8 mouse cellular contexts compared by ENCODE assay signal in the genomic region with DNA sequence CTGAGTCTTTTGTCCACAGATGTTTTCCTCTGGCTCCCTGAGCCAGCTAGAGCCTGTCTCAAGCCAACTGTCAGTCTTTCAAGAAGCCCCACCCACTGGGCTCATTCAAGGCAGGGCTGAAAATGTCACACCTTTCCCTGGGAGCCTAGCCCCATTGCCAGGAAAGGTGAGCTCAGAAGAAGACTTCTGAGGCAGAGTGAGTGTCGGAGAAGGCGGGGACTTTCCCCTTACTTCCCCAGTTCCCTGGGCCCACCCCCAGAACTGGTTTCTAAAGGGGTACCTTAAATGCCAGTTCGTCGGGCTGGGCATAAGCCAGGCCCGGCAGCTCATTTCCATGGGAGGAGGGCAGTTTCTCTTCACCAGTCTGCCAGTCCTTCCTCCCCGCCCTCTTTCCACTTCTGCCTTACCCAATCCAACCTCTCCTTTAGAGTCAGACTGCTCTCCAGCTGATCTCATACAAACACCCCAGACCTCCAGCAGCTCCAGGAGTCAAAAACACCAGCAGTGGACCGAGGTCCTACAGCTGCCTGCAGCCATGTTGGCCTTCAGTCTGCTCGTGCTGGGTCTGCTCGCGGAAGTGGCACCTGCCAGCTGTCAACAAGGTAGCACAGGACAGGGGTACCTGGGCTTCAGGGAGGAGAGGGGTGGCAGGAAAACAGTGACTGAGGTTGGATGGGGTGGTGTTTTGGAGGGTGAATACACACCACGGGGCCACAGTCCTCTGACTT. TPM values are rescaled to one million over a fixed set of nuclear protein-coding genes. Genes with fewer than 3 reads are reported as not detected.
DNase-seq lines count a peak whose midpoint lies in the region; ATAC-seq lines count a peak whose summit lies in the region.

TSS of gene Pdzk1ip1 (plus strand) at position 98 of the 728 bp plus-strand sequence.

- H3K27me3 ChIP-seq in heart, embryonic 14.5 days (ENCODE audit: control insufficient read depth, insufficient read depth, low read length): peaks cover 38% of the 10 kb centered on the region

- H3K4me3 ChIP-seq in heart, embryonic 14.5 days (ENCODE audit: control insufficient read depth in 1 of 2, insufficient read depth in 1 of 2, low read depth in 1 of 2, low read length in 2 of 2): 0 out of 4 replicates have a peak within 1 kb of the TSS, but pooled peaks of 1 of the 2 experiments have one; percentile 14

- WGBS in heart, embryonic 14.5 days: 17% methylated on average over 11 of the region's 11 CpGs

- no peak for ATAC-seq in heart, embryonic 14.5 days (ENCODE audit: insufficient number of reproducible peaks, insufficient read depth, low FRiP score, low read depth)
- ATAC-seq in common myeloid progenitor, adult 5-6 weeks (replicated peaks; ENCODE audit: low read depth, poor library complexity, severe bottlenecking): peak; percentile 82

- no peaks in the 10 kb centered on the region for H3K9me3 ChIP-seq in heart, embryonic 14.5 days (ENCODE audit: control insufficient read depth, low read length)

- no peak for DNase-seq in heart, adult 18-20 months
- DNase-seq in kidney, postnatal 10 days: peak; percentile 76
- DNase-seq in lung, postnatal 36 days: peak; percentile 78
- no peak for DNase-seq in layer of hippocampus, postnatal 10 days (ENCODE audit: low spot score in 2 of 2)
- DNase-seq in left cerebral cortex, postnatal 10 days (ENCODE audit: extremely low spot score in 1 of 2, low spot score in 2 of 2): no peak
- no peak for DNase-seq in adrenal gland, adult 2 months

- intact Hi-C loops in left cerebral cortex, postnatal 10 days (cut with DNase I): loop anchor here (5.0 kb wide), 1 partner anchor 41 kb away; no protein-coding TSS in a partner anchor

- H3K9ac ChIP-seq in heart, embryonic 14.5 days (ENCODE audit: low read length): peak within 1 kb of the TSS; percentile 13; the same call in 1 of the 2 replicates

- H3K4me2 ChIP-seq in heart, embryonic 14.5 days (ENCODE audit: low read length): peak within 1 kb of the TSS; percentile 53

- no peaks in the 10 kb centered on the region for H3K36me3 ChIP-seq in heart, embryonic 14.5 days (ENCODE audit: control insufficient read depth, insufficient read depth, low read length)

- no peaks in the 10 kb centered on the region; a peak in 1 of 4 replicates for H3K4me1 ChIP-seq in heart, embryonic 14.5 days (ENCODE audit: control insufficient read depth in 2 of 2, insufficient read depth in 2 of 2, low read length in 2 of 2)

- no peak within 1 kb of the TSS for H3K27ac ChIP-seq in heart, embryonic 14.5 days (replicated peaks in 1 of 2; ENCODE audit: control insufficient read depth in 1 of 2, insufficient read depth in 1 of 2, low read depth in 2 of 2, low read length in 2 of 2)

RNA-seq across cellular contexts. Expression of gene Pdzk1ip1, which starts in this region (rescaled TPM):
- 1.9 and 4.1 TPM in 2 replicates for polyA plus RNA-seq in heart, embryonic 14.5 days (2014; fragmentation: Nextera tagmentation; extraction: Ambion mirVana)
- under 1 TPM; 0.42 to 0.67 TPM for total RNA-seq in heart, adult 18-20 months (2021)
- 9.3 and 13.0 TPM in 2 replicates for total RNA-seq in common myeloid progenitor, adult 5-6 weeks (2017)
- total RNA-seq in layer of hippocampus, postnatal 10 days (2021): under 1 TPM; 0.42 to 0.57 TPM
- total RNA-seq in left cerebral cortex, postnatal 10 days (2021): under 1 TPM; 0.58 to 0.59 TPM
- total RNA-seq in adrenal gland, adult 2 months (2021): under 1 TPM; 0.48 to 0.61 TPM
- 5.1 and 10.0 TPM in 2 replicates for polyA plus RNA-seq in adrenal gland, adult 2 months (2012; rRNA removed)

Comparison
In these comparisons a context has a peak if more than half of its experiments do, and no peak if none do; other contexts are left out.
1. DNase-seq: peak in kidney, postnatal 10 days (single experiment) and lung, postnatal 36 days (single experiment); none in heart, adult 18-20 months (0 of 2), layer of hippocampus, postnatal 10 days (0 of 2), left cerebral cortex, postnatal 10 days (0 of 2) and adrenal gland, adult 2 months (single experiment).